Mouse (Mus musculus): Measurements from ENCODE around the gene Fezf2. TPM values are rescaled to one million over a fixed set of nuclear protein-coding genes. Genes with fewer than 3 reads are reported as not detected.

Fezf2 gene
- polyA plus RNA-seq, 1 experiment from 2014 or later: 0.18 TPM

- Histone ChIP-seq H3K4me1 (peaks cover 33% of the 10 kb centered on the region), H3K9me3 (no peaks in the 10 kb centered on the region), H3K4me2 (no peak overlapping the region), H3K9ac (no peak overlapping the region), H3K4me3 (0 out of 2 replicates have a peak overlapping the region, but pooled peaks have one; percentile 2), H3K27ac (no peak overlapping the region), H3K36me3 (no peaks in the 10 kb centered on the region), H3K27me3 (peaks cover 100% of the 10 kb centered on the region)
- no peak for ATAC-seq (ENCODE audit: insufficient number of reproducible peaks, insufficient read depth, low FRiP score, low TSS enrichment, low read depth)
- 3% methylated on average over 24 of the region's 24 CpGs for WGBS
Observed at GRCm38 (mm10) chr14:12341789-12342457, 6.1 kb downstream of the Fezf2 start.

DNA sequence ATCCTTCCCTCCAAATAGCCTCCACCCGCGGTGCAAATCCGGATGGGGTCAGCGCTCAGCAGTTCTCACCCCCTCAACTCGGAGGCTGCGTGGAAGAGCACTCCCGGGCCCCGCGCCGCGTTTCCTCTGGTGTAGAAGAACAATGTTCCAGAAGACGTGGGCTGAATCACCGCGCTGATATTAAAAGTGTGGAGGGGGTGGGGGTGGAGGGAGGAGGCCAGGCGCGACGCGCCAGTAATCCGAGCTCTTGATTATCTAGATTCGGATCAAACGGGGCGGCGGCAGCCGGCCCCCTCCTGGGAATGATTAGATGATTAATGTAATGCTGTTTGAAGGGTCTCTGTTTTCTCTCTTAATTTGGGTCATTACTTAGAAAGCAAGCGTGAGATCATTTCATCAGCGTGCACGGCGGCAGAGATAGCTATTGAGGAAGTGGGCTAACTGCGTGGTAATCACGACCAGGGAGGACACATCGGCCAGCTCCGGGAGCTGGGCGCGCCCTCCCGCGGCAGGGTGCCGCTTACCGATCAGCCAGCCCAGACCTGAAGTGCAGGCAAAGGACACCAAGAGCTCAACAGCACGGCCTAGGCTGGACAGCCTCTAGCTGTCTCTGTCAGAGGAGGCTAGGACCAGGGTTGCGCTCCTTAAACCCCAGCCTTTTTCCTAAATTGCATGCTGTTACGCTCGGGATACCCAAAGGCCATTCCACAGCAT, 6.8 kb downstream of the Fezf2 start:
- Histone ChIP-seq H3K4me1 (peaks cover 31% of the 10 kb centered on the region), H3K4me3 (peak overlapping the region; percentile 2; the same call in 1 of the 2 replicates), H3K9me3 (no peaks in the 10 kb centered on the region), H3K4me2 (peak overlapping the region; percentile 14; the same call in 1 of the 2 replicates), H3K27ac (no peak overlapping the region), H3K9ac (no peak overlapping the region), H3K36me3 (no peaks in the 10 kb centered on the region), H3K27me3 (peaks cover 100% of the 10 kb centered on the region)
- WGBS: under 1% methylated on average over 42 of the region's 42 CpGs
- no peak for ATAC-seq (ENCODE audit: insufficient number of reproducible peaks, insufficient read depth, low FRiP score, low TSS enrichment, low read depth)

DNA sequence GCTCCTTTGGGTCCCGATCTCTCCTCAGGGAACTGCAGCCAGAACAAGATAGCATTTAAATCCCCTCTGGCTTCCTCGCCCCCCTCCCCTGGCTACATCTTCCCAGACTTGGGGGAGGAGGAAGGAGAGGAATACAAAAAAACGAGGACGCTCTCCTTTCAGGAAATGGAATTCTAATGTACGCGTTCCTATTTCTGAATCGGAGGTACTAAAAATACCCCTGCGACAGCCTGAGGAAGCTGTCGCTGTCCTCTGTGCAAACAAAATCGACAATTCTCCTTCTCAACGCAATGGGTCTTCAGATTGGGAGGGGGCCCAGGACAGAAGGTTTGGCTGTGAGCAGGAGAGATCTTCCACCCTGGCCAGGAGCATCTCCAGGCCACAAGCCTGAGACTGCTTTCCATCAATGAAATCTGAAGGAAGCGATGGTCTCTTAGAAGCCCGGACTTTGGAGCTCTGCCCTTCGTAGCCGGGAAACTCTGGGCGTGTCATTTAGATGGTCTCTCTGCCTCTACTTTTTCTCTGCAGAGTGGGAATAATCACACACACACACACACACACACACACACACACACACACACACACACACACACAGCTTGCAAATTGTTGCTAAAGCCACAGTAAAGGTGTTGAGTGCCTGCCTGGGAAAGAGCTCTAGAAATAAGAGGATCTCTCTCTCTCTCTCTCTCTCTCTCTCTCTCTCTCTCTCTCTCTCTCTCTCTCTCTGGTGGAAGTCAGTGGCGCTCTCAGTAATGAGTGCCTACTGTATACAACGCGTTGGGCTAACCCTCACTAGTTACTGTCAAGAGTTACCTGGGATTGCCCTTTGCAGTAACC, 7.5 kb downstream of the Fezf2 start:
- no peak overlapping the region for H3K27ac ChIP-seq
- peaks cover 24% of the 10 kb centered on the region for H3K4me1 ChIP-seq
- H3K27me3 ChIP-seq: peaks cover 100% of the 10 kb centered on the region
- H3K4me3 ChIP-seq: no peak overlapping the region
- H3K9ac ChIP-seq: no peak overlapping the region
- no peaks in the 10 kb centered on the region for H3K36me3 ChIP-seq
- under 1% methylated on average over 19 of the region's 19 CpGs for WGBS
- no peaks in the 10 kb centered on the region for H3K9me3 ChIP-seq
- no peak overlapping the region for H3K4me2 ChIP-seq
- ATAC-seq (ENCODE audit: insufficient number of reproducible peaks, insufficient read depth, low FRiP score, low TSS enrichment, low read depth): no peak

GRCm38 (mm10) chr14:12338811-12339565, 9.0 kb downstream of the Fezf2 start:
- Histone ChIP-seq H3K4me2 (no peak overlapping the region), H3K27ac (no peak overlapping the region), H3K9me3 (no peaks in the 10 kb centered on the region), H3K4me3 (no peak overlapping the region), H3K27me3 (peaks cover 100% of the 10 kb centered on the region), H3K9ac (no peak overlapping the region), H3K4me1 (peaks cover 11% of the 10 kb centered on the region; the same call in 1 of the 2 replicates), H3K36me3 (no peaks in the 10 kb centered on the region)
- WGBS: 2% methylated on average over 10 of the region's 10 CpGs
- no peak for ATAC-seq (ENCODE audit: insufficient number of reproducible peaks, insufficient read depth, low FRiP score, low TSS enrichment, low read depth)

- peaks cover 98% of the 10 kb centered on the region for H3K27me3 ChIP-seq
- WGBS: 2% methylated on average over 16 of the region's 16 CpGs
- H3K4me3 ChIP-seq: no peak overlapping the region
- H3K4me1 ChIP-seq: 0 out of 2 replicates have a peak, but pooled peaks cover 7% of the 10 kb centered on the region
- ATAC-seq (ENCODE audit: insufficient number of reproducible peaks, insufficient read depth, low FRiP score, low TSS enrichment, low read depth): no peak
- H3K4me2 ChIP-seq: no peak overlapping the region
- no peak overlapping the region for H3K27ac ChIP-seq
- H3K36me3 ChIP-seq: no peaks in the 10 kb centered on the region
- H3K9ac ChIP-seq: no peak overlapping the region
- H3K9me3 ChIP-seq: no peaks in the 10 kb centered on the region
Observed at GRCm38 (mm10) chr14:12337998-12338809, 9.8 kb downstream of the Fezf2 start.

DNA sequence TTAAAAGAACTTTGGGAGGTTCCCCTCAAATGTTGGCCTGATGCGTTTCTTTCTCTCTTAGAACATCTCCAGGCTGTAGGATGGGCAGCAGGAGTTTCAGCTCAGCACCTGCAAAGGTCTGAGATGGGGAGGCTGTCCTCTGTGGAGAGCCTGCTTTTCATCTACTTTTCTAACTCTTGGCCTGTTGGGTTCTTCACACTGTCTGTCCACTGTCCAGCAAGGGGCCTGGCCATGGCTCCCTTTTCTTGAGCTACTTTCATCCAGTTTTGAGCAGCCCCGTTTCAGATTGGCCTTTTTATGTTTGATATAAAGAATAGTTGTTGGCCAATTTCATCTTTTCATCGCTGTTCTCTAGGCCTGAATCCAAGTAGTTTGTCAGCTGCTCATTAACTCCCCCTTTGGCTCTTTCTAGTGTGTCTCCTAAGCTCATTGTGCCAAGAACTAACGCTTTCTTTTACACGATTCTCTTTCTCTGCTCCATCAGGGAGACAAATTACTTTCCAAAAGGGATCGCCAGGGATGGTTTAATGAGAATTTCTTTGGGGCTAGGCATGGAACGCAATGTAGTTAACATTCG, 10.5 kb downstream of the Fezf2 start:
- Histone ChIP-seq H3K27ac (no peak overlapping the region), H3K4me1 (0 out of 2 replicates have a peak, but pooled peaks cover 7% of the 10 kb centered on the region), H3K36me3 (no peaks in the 10 kb centered on the region), H3K4me2 (no peak overlapping the region), H3K9ac (no peak overlapping the region), H3K27me3 (peaks cover 95% of the 10 kb centered on the region), H3K4me3 (no peak overlapping the region), H3K9me3 (no peaks in the 10 kb centered on the region)
- WGBS: 4% methylated on average over 8 of the region's 8 CpGs
- ATAC-seq (ENCODE audit: insufficient number of reproducible peaks, insufficient read depth, low FRiP score, low TSS enrichment, low read depth): no peak

DNA sequence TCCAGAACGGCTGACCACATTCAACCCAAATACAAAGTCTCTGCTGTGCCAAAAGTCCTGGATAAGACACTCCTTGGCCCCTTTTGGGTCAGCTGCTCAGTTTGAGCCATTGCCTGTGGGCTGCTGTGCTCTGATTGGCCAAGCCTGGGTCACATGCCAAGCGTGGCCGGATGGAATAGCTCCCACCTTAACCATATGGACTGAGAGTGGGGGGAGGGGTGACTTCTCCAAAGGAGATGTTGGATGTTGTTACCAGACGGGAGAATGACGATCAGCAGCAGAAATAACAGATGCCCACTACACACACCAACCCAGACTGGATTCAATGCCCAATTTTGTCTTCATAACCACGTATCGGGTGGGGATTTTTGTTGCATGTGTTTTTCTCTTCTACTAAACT, 13.1 kb downstream of the Fezf2 start:
- Histone ChIP-seq H3K36me3 (no peaks in the 10 kb centered on the region), H3K27ac (no peak overlapping the region), H3K4me1 (no peaks in the 10 kb centered on the region), H3K4me2 (no peak overlapping the region), H3K4me3 (no peak overlapping the region), H3K9ac (no peak overlapping the region), H3K9me3 (no peaks in the 10 kb centered on the region), H3K27me3 (peaks cover 70% of the 10 kb centered on the region)
- ATAC-seq (ENCODE audit: insufficient number of reproducible peaks, insufficient read depth, low FRiP score, low TSS enrichment, low read depth): no peak
- WGBS: 50% methylated on average over 7 of the region's 7 CpGs

GRCm38 (mm10) chr14:12333622-12334021, 14.4 kb downstream of the Fezf2 start:
- Histone ChIP-seq H3K4me2 (no peak overlapping the region), H3K4me1 (no peaks in the 10 kb centered on the region), H3K9ac (no peak overlapping the region), H3K27me3 (peaks cover 70% of the 10 kb centered on the region), H3K4me3 (no peak overlapping the region), H3K9me3 (no peaks in the 10 kb centered on the region), H3K27ac (no peak overlapping the region), H3K36me3 (no peaks in the 10 kb centered on the region)
- WGBS: 75% methylated on average over 7 of the region's 7 CpGs
- ATAC-seq (ENCODE audit: insufficient number of reproducible peaks, insufficient read depth, low FRiP score, low TSS enrichment, low read depth): no peak; the same call in 1 of the 2 replicates

GRCm38 (mm10) chr14:12303106-12303505, 44.9 kb downstream of the Fezf2 start:
- Histone ChIP-seq H3K4me1 (no peaks in the 10 kb centered on the region), H3K9me3 (no peaks in the 10 kb centered on the region), H3K27me3 (no peaks in the 10 kb centered on the region), H3K4me3 (no peak overlapping the region), H3K27ac (no peak overlapping the region), H3K36me3 (peaks cover 6% of the 10 kb centered on the region), H3K9ac (no peak overlapping the region), H3K4me2 (no peak overlapping the region)
- ATAC-seq (ENCODE audit: insufficient number of reproducible peaks, insufficient read depth, low FRiP score, low TSS enrichment, low read depth): no peak
- 62% methylated on average over 2 of the region's 2 CpGs for WGBS

- no peak for ATAC-seq (ENCODE audit: insufficient number of reproducible peaks, insufficient read depth, low FRiP score, low TSS enrichment, low read depth)
- 63% methylated on average over 3 of the region's 3 CpGs for WGBS
- no peak overlapping the region for H3K27ac ChIP-seq
- no peaks in the 10 kb centered on the region for H3K9me3 ChIP-seq
- peaks cover 12% of the 10 kb centered on the region for H3K36me3 ChIP-seq
- H3K27me3 ChIP-seq: no peaks in the 10 kb centered on the region
- no peak overlapping the region for H3K9ac ChIP-seq
- H3K4me2 ChIP-seq: no peak overlapping the region
- H3K4me3 ChIP-seq: no peak overlapping the region
- no peaks in the 10 kb centered on the region for H3K4me1 ChIP-seq
Observed at GRCm38 (mm10) chr14:12300677-12301076, 47.3 kb downstream of the Fezf2 start.
